Mouse (Mus musculus) megakaryocyte-erythroid progenitor cell, adult 5 weeks (primary cell): Measurements from ENCODE around the gene Mcoln3. TPM values are rescaled to one million over a fixed set of nuclear protein-coding genes. Genes with fewer than 3 reads are reported as not detected.

Experiments used
- polyA plus RNA-seq: library from polyadenylated mRNA; stranded (reverse); fragments of >175 nt; gene quantifications from 2 replicates; pipeline ENCODE4 v1.2.3, GENCODE M21; 2012

Mcoln3 gene
- 0.06 TPM in 1 of 2 replicates, not detected in the other for polyA plus RNA-seq

GRCm38 (mm10) chr3:146117258-146117996, at the start of gene Mcoln3:
TSS of gene Mcoln3 (plus strand) at chr3:146117450.

DNA sequence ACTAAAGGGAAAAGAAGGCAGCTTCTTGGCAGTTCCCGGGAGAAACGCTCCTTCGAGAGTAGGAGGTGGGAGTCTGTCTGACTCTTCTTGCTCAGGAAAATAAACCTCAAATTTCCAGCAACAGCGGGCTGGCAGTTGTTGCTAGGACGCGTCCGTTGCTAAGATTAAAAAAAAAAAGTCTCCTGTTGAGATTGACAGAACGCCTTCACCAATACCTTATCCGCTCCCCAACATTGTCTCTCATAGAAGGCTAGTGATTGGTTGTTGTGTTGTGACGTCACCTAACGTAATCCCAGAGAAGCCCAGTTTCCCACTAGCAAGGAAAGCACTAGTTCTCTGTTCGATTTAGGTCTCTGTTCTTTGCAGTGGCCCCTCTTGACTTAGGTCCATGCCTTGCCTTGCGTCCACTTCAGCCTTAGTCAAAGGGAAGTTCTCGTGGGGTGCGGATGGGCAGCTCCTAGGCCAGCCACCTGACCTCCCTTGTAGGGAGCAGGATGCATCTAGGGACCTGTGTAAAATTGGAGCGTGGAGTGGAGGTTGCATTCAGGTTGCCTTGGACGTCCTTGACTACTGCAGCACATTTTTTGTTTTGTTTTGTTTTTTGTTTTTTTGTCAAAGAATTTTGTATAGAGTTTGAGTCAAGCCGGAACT, 9.2 kb upstream of the Mcoln3 start, which contains the start of gene Wdr63:
TSS of gene Wdr63 (minus strand) at position 210 of the 651 bp plus-strand sequence.

DNA sequence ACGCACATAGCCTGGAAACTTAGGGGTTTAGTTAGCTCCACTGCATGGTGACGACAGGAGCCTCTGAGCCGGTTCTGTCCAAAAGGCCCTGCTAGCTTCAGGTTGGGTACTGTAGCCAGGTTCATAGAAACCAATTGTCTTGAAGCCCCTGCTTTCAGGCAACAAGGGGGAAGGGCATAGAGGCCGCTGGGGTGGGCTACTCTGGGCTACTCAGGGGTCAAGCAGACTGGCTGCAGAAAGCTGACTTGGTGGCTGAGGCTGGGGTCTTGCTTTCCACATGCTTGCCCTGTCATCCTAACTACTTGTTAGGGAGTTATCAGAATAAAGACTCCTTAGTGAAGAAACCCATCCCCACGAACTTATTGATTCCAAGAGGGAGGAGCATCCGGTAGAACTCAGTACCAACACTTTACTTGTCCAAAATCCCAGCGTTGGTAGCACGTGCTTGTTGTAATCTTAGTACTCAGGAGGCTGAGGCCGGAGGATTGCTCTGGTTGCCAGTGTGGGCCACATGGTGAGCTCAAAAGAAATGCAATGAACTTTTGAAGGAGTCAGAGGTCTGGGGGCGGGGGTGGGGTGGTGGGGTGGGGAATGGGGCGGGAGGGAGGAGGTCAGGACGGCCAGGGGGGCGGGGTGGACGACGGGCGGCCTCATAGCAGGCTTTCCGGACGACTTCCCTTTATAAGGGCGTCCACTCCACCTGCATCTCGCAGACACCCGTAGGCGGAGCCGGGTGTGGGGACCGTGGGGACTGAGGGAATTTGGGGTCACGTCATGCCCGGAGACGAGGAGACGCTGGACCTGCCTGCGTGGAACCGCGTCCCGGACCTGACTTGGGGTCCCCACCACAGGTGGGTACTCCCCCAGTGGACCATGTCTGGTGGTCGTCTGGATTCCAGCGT, 32.2 kb downstream of the Mcoln3 start, which contains the start of gene Mcoln2:
TSS of gene Mcoln2 (plus strand) at position 678 of the 902 bp plus-strand sequence.

Other genes with a start within 250 kb of the Mcoln3 start
- 38.1 and 40.5 TPM in 2 replicates for gene Bcl10, start 194.6 kb upstream of the Mcoln3 start, polyA plus RNA-seq
- gene 2410004B18Rik, start 179.4 kb upstream of the Mcoln3 start, polyA plus RNA-seq, result 23.0 and 30.9 TPM in 2 replicates
- 2.3 and 3.7 TPM in 2 replicates for gene Syde2, start 129.6 kb upstream of the Mcoln3 start, polyA plus RNA-seq
- gene Wdr63, start 9.3 kb upstream of the Mcoln3 start, polyA plus RNA-seq, result not detected in 2 replicates
- gene Mcoln2, start 32.4 kb downstream of the Mcoln3 start, polyA plus RNA-seq, result 0.21 and 0.65 TPM in 2 replicates
- gene Lpar3, start 103.5 kb downstream of the Mcoln3 start, polyA plus RNA-seq, result not detected in 2 replicates